Mouse (Mus musculus): ENCODE measurements around the gene Osbpl6. TPM values are rescaled to one million over a fixed set of nuclear protein-coding genes. Genes with fewer than 3 reads are reported as not detected.
"Not testable (repeated sequence)": the region's sequence is repeated elsewhere in the genome, so short reads cannot be mapped to it uniquely, and the experiment has no call there.

The Osbpl6 gene
- polyA plus RNA-seq, 1 experiment, result 1.8 TPM

GRCm38 (mm10) chr2:76602256-76602655 lies 195.9 kb downstream of the Osbpl6 start:
- Histone ChIP-seq H3K36me3 (ENCODE audit: control insufficient read depth, insufficient read depth, low read length) (no peaks in the 10 kb centered on the region), H3K27ac (ENCODE audit: insufficient read depth, low read length) (no peak overlapping the region), H3K27me3 (ENCODE audit: control insufficient read depth, insufficient read depth, low read length) (no peaks in the 10 kb centered on the region; the same call in 1 of the 2 replicates), H3K4me3 (ENCODE audit: extremely low read depth, insufficient read depth, insufficient read length) (no peak overlapping the region), H3K4me1 (ENCODE audit: control insufficient read depth, insufficient read depth, insufficient read length) (no peaks in the 10 kb centered on the region)
- WGBS, result 92% methylated on average over 1 of the region's 1 CpGs
- no peak for TF ChIP-seq CTCF (IDR thresholded peaks at IDR 0.05; ENCODE audit: extremely low read depth, insufficient read depth, insufficient read length, insufficient replicate concordance)
- no peak for TF ChIP-seq POLR2A (IDR thresholded peaks at IDR 0.05; ENCODE audit: low read depth, low read length)
- DNase-seq (ENCODE audit: low read depth in 1 of 2, low spot score in 2 of 2), result no peak

GRCm38 (mm10) chr2:76606704-76607103 lies 200.4 kb downstream of the Osbpl6 start:
- TF ChIP-seq POLR2A (IDR thresholded peaks at IDR 0.05; ENCODE audit: low read depth, low read length) (no peak), CTCF (IDR thresholded peaks at IDR 0.05; ENCODE audit: extremely low read depth, insufficient read depth, insufficient read length, insufficient replicate concordance) (no peak)
- WGBS, result 80% methylated on average over 3 of the region's 3 CpGs
- H3K27ac ChIP-seq (ENCODE audit: insufficient read depth, low read length), result no peak overlapping the region
- H3K36me3 ChIP-seq (ENCODE audit: control insufficient read depth, insufficient read depth, low read length), result no peaks in the 10 kb centered on the region
- H3K4me1 ChIP-seq (ENCODE audit: control insufficient read depth, insufficient read depth, insufficient read length), result no peaks in the 10 kb centered on the region
- H3K4me3 ChIP-seq (ENCODE audit: extremely low read depth, insufficient read depth, insufficient read length), result no peak overlapping the region
- H3K27me3 ChIP-seq (ENCODE audit: control insufficient read depth, insufficient read depth, low read length), result no peaks in the 10 kb centered on the region; the same call in 1 of the 2 replicates
- no peak for DNase-seq (ENCODE audit: low read depth in 1 of 2, low spot score in 2 of 2)

GRCm38 (mm10) chr2:76610326-76611104 lies 204.2 kb downstream of the Osbpl6 start:
- DNase-seq (ENCODE audit: low read depth in 1 of 2, low spot score in 2 of 2), result no peak
- 63% methylated on average over 10 of the region's 10 CpGs for WGBS

GRCm38 (mm10) chr2:76611996-76612395 lies 205.7 kb downstream of the Osbpl6 start:
- TF ChIP-seq CTCF (IDR thresholded peaks at IDR 0.05; ENCODE audit: extremely low read depth, insufficient read depth, insufficient read length, insufficient replicate concordance) (no peak), POLR2A (IDR thresholded peaks at IDR 0.05; ENCODE audit: low read depth, low read length) (no peak)
- no peaks in the 10 kb centered on the region for H3K4me1 ChIP-seq (ENCODE audit: control insufficient read depth, insufficient read depth, insufficient read length)
- no peaks in the 10 kb centered on the region for H3K36me3 ChIP-seq (ENCODE audit: control insufficient read depth, insufficient read depth, low read length)
- 86% methylated on average over 3 of the region's 3 CpGs for WGBS
- H3K4me3 ChIP-seq (ENCODE audit: extremely low read depth, insufficient read depth, insufficient read length), result no peak overlapping the region
- no peak for DNase-seq (ENCODE audit: low read depth in 1 of 2, low spot score in 2 of 2)
- H3K27ac ChIP-seq (ENCODE audit: insufficient read depth, low read length), result no peak overlapping the region
- no peaks in the 10 kb centered on the region for H3K27me3 ChIP-seq (ENCODE audit: control insufficient read depth, insufficient read depth, low read length)

More at GRCm38 (mm10) chr2:76610326-76611104, 204.2 kb downstream of the Osbpl6 start:
- Histone ChIP-seq H3K27ac (ENCODE audit: insufficient read depth, low read length) (no peak overlapping the region), H3K4me3 (ENCODE audit: extremely low read depth, insufficient read depth, insufficient read length) (no peak overlapping the region), H3K36me3 (ENCODE audit: control insufficient read depth, insufficient read depth, low read length) (no peaks in the 10 kb centered on the region), H3K27me3 (ENCODE audit: control insufficient read depth, insufficient read depth, low read length) (no peaks in the 10 kb centered on the region; the same call in 1 of the 2 replicates), H3K4me1 (ENCODE audit: control insufficient read depth, insufficient read depth, insufficient read length) (no peaks in the 10 kb centered on the region)
- TF ChIP-seq CTCF (IDR thresholded peaks at IDR 0.05; ENCODE audit: extremely low read depth, insufficient read depth, insufficient read length, insufficient replicate concordance) (no peak), POLR2A (IDR thresholded peaks at IDR 0.05; ENCODE audit: low read depth, low read length) (no peak)

GRCm38 (mm10) chr2:76618078-76618477 lies 211.8 kb downstream of the Osbpl6 start:
- Histone ChIP-seq H3K4me3 (ENCODE audit: extremely low read depth, insufficient read depth, insufficient read length) (no peak overlapping the region), H3K4me1 (ENCODE audit: control insufficient read depth, insufficient read depth, insufficient read length) (no peaks in the 10 kb centered on the region), H3K27me3 (ENCODE audit: control insufficient read depth, insufficient read depth, low read length) (no peaks in the 10 kb centered on the region; the same call in 1 of the 2 replicates), H3K36me3 (ENCODE audit: control insufficient read depth, insufficient read depth, low read length) (no peaks in the 10 kb centered on the region), H3K27ac (ENCODE audit: insufficient read depth, low read length) (no peak overlapping the region)
- TF ChIP-seq POLR2A (IDR thresholded peaks at IDR 0.05; ENCODE audit: low read depth, low read length) (no peak), CTCF (IDR thresholded peaks at IDR 0.05; ENCODE audit: extremely low read depth, insufficient read depth, insufficient read length, insufficient replicate concordance) (no peak)
- WGBS, result 20% methylated on average over 1 of the region's 1 CpGs
- DNase-seq (ENCODE audit: low read depth in 1 of 2, low spot score in 2 of 2), result no peak

GRCm38 (mm10) chr2:76620188-76620587 lies 213.9 kb downstream of the Osbpl6 start:
- 69% methylated on average over 5 of the region's 5 CpGs for WGBS
- Histone ChIP-seq H3K4me3 (ENCODE audit: extremely low read depth, insufficient read depth, insufficient read length) (no peak overlapping the region), H3K36me3 (ENCODE audit: control insufficient read depth, insufficient read depth, low read length) (no peaks in the 10 kb centered on the region), H3K27me3 (ENCODE audit: control insufficient read depth, insufficient read depth, low read length) (no peaks in the 10 kb centered on the region; the same call in 1 of the 2 replicates), H3K27ac (ENCODE audit: insufficient read depth, low read length) (no peak overlapping the region), H3K4me1 (ENCODE audit: control insufficient read depth, insufficient read depth, insufficient read length) (no peaks in the 10 kb centered on the region)
- TF ChIP-seq CTCF (IDR thresholded peaks at IDR 0.05; ENCODE audit: extremely low read depth, insufficient read depth, insufficient read length, insufficient replicate concordance) (no peak), POLR2A (IDR thresholded peaks at IDR 0.05; ENCODE audit: low read depth, low read length) (no peak)
- no peak for DNase-seq (ENCODE audit: low read depth in 1 of 2, low spot score in 2 of 2)

GRCm38 (mm10) chr2:76621724-76622123 lies 215.4 kb downstream of the Osbpl6 start:
- TF ChIP-seq POLR2A (IDR thresholded peaks at IDR 0.05; ENCODE audit: low read depth, low read length) (no peak), CTCF (IDR thresholded peaks at IDR 0.05; ENCODE audit: extremely low read depth, insufficient read depth, insufficient read length, insufficient replicate concordance) (no peak)
- Histone ChIP-seq H3K4me1 (ENCODE audit: control insufficient read depth, insufficient read depth, insufficient read length) (no peaks in the 10 kb centered on the region), H3K27ac (ENCODE audit: insufficient read depth, low read length) (no peak overlapping the region), H3K36me3 (ENCODE audit: control insufficient read depth, insufficient read depth, low read length) (no peaks in the 10 kb centered on the region; the same call in 1 of the 2 replicates), H3K4me3 (ENCODE audit: extremely low read depth, insufficient read depth, insufficient read length) (no peak overlapping the region), H3K27me3 (ENCODE audit: control insufficient read depth, insufficient read depth, low read length) (no peaks in the 10 kb centered on the region; the same call in 1 of the 2 replicates)
- no peak for DNase-seq (ENCODE audit: low read depth in 1 of 2, low spot score in 2 of 2)
- 95% methylated on average over 1 of the region's 1 CpGs for WGBS

- H3K27me3 ChIP-seq (ENCODE audit: control insufficient read depth, insufficient read depth, low read length); DNase-seq (ENCODE audit: low read depth in 1 of 2, low spot score in 2 of 2); H3K27ac ChIP-seq (ENCODE audit: insufficient read depth, low read length); H3K36me3 ChIP-seq (ENCODE audit: control insufficient read depth, insufficient read depth, low read length); H3K4me1 ChIP-seq (ENCODE audit: control insufficient read depth, insufficient read depth, insufficient read length); H3K4me3 ChIP-seq (ENCODE audit: extremely low read depth, insufficient read depth, insufficient read length): not testable (repeated sequence)
- 92% methylated on average over 2 of the region's 2 CpGs for WGBS
Measured at GRCm38 (mm10) chr2:76622316-76622715, 216.0 kb downstream of the Osbpl6 start.

All from spleen, adult 2 months (tissue).